Mouse (Mus musculus): ENCODE results near the gene Tspan17.

DNA sequence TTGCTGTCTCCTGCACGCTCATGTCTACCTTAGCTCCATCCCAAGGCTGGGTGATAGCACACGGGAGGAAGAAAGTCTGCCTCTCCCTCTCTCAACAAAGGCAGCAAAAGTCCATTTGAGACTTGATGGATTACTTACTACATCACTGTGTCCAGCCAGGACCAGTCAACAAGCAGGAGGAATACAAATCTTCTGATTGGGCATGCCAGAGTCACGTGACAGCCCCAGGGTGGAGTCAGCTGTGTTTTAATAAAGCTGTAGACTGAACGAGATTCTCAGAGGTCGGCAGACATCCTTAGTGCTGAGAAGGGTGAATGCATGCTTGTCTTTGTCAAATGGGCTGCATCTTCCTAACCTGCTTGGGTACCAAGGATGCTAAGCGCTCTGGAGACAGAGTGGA lies 50.0 kb downstream of the Tspan17 start:
- TF ChIP-seq CTCF (IDR thresholded peaks at IDR 0.05; ENCODE audit: control insufficient read depth, insufficient read depth, low read length) (no peak), POLR2A (IDR thresholded peaks at IDR 0.05; ENCODE audit: borderline replicate concordance, control insufficient read depth, low read depth, low read length) (no peak)

Measured in bone marrow, adult 2 months (tissue).